Mouse (Mus musculus) retina, embryonic 14.5 days (tissue): Measurements from ENCODE around the gene Lrsam1.

Experiments
- DNase-seq: peaks from one replicate; pipeline ENCODE4 v3.0.0-alpha.2; 2015; ENCODE audit warnings: low spot score

The Lrsam1 gene

DNA sequence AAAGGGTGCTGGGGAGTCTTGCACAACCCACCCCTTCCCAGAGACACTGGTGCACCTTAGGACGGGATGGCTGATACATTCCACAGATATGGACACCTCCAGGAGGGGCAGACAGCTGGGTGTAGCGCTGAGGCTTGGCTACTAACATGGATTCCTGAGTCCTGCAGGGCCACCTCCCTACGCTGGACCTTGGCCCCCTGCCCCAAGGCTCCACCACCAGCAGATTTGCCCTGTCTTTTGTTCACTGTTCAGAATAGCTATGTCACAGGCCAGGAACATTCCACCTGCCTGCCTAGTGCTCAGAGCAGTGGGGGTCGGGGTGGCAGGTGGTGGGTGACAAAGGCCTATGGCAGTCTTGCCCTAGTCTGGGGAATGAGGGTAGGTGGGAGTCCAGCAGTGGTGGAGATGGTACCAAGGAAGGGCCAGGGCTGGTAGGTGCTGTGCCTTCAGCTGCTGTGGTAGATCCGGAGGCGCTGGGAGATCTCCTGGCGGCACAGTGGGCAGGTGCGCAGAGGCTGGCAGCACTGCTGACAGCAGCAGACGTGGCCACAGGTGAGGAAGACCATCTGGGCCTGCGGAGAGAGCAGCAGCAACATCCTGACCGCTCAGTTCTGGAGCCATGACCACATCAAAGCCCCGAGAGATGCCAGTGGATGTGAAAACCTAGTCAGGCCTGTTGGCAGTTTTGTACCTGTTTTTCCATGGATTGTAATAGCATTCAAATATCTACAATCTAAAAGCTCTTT lies 34.9 kb downstream of the Lrsam1 start:
- no peak for DNase-seq

DNA sequence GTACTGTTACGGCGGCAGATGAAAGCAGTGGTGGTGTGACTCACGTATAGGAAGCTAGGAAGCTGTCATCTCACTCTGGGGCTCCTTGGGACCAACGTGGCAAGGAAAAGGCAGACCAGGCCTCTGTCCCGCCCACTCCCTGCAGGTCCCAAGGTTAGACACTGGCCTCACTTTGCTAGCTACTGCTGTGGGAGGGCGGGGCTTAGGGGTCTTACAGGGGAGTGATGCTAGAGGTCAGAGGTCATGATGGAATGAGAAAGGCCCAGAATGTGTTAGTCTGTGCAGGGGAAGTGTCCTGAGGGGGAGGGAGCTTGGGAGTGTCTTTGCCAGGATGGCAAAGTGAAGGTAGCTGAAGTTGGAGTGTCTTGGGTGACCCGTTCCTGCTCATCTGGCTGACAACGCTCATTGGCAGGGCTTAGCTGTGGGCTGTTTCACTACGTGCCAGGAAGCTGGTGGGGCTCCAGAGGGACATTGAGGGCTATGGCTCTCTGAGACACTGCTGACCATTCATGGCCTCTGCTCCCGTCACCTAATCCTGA lies 37.0 kb downstream of the Lrsam1 start:
- no peak for DNase-seq

DNA sequence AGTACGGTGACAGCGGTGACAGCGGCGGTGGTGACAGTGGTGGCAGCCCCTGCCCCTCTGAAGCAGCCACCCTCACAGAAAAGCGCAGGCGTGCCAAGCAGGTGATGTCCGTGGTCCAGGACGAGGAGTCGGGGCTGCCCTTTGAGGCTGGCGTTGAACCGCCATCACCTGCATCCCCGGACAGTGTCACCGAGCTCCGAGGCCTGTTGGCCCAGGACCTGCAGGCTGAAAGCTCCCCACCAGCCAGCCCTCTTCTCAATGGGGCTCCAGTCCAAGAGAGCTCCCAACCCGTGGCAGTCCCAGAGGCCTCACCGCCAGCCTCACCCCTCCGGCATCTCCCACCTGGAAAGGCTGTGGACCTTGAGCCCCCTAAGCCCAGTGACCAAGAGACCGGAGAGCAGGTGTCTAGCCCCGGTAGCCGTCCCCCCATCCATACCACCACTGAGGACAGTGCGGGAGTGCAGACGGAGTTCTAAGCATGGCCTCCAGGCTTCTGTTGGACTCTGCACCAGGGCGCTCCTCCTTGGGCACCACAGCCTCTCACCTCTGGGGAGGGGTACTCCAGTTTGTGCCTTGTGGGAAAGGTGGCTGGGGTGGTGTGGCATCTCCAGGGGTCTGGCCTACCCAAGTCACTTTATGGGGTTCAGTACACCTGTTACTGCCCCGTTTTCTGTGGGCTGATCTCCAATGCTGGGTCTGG lies 37.7 kb downstream of the Lrsam1 start:
- no peak for DNase-seq

DNA sequence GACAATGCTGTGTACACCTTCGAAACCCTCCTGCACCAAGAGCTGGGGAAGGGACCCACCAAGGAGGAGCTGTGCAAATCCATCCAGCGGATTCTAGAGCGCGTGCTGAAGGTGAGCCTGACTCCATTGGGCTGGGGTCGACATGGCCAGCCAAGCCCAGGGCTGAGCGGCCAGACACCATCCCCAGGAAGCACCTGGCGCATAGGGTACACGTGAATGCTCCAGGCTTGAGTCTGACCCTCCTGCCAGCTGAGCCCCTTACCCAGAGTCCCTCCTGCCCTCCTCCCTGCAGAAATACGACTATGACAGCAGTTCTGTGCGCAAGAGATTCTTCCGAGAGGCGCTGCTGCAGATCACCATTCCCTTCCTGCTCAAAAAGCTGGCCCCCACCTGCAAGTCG lies 38.9 kb downstream of the Lrsam1 start:
- DNase-seq: no peak

DNA sequence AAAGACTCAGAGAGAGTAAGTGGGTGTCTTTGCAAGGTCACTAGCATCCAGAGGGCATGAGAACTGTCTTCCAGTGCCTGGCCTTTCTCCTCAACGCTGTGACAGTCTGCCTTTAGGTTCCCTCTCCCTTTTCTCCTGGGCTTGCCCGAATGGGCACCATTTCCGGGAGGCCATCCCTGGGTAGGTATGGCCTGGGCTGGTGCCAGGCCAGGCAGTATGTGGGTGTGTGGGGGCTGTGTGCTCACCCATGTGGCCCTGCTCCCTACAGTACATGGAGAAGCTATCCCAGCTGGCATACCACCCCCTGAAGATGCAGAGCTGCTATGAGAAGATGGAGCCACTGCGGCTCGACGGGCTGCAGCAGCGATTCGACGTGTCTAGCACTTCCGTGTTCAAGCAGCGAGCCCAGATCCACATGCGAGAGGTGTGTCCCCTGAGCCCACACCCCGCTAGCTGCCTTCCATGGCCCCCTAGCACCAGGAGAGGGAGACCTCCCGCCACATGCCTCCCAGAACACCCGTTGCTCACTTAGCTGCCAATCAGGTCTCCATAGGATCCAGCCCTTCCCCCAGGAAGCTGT lies 39.5 kb downstream of the Lrsam1 start:
- DNase-seq: no peak

DNA sequence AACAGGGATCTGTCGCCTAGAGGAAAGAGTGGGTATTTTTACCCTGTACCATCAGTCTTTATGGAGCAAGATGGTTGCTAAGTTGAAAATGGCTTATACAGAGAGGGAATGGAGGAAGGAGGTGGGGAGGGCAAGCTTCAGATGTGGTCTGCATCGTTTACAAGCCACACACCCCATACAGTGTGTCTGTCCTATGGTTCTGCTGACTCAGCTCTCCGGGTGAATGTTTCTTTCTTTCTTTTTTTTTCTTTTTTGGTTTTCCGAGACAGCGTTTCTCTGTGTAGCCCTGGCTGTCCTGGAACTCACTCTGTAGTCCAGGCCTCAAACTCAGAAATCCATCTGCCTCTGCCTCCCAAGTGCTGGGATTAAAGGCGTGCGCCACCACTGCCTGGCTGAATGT lies 40.2 kb downstream of the Lrsam1 start:
- no peak for DNase-seq

DNA sequence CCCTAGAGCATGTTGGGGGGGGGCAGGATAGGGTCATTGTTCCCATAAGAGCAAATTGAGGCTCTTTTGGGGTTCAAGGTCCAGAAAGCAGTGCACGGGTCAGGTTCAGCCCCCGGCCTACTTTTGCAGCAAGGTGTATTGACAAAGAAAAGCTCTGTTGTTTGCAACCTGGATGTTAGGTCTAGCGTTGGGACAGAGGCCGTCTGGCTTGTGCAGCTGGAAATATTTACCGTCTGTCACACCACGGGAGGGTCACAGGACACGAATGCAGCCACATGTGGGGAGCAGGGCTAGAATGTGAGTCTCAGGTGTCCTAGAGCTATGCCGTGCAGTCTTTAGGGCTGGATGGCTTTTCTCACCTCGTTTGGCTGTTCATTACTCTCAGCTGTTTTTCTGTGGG lies 43.0 kb downstream of the Lrsam1 start:
- no peak for DNase-seq

DNA sequence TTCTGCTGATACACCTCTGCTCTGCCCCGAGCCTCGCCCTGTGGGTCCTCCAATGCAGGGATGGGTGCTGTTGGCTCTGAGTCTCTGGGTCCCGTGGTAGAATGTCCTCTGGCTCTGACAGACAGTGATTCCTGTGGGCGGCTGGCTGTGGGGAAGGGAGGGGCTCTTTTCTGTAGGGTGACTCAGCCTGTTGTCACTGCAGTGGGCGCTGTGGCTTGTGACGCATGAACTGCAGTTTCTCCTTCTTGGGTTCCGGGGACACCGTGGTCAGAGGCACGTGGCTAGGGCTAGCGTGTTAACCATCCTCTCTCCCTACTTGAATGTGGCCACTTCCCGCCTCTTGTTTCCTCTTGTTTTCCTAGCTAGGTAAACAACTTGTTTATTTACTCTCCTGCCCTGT lies 43.9 kb downstream of the Lrsam1 start:
- no peak for DNase-seq

DNA sequence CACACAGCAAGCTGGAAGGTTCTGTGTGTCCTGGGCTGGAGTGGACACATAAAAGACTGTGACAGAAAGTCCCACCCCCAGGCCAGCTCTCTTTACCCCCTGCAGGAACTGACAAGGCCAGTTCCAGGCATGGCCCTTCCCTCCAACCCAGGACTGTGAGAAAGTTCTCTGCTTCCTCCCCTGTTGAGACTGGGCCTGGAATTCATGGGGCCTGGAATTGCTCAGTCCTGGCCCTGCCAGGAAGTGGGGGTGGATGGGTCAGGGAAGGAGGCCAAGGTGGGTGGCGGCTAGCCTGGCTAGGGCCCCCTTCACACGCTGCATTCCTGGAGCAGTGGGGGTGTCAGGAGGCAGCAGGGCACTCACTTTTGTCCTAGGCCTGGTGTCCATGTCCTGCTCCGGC lies 46.5 kb downstream of the Lrsam1 start:
- no peak for DNase-seq

DNA sequence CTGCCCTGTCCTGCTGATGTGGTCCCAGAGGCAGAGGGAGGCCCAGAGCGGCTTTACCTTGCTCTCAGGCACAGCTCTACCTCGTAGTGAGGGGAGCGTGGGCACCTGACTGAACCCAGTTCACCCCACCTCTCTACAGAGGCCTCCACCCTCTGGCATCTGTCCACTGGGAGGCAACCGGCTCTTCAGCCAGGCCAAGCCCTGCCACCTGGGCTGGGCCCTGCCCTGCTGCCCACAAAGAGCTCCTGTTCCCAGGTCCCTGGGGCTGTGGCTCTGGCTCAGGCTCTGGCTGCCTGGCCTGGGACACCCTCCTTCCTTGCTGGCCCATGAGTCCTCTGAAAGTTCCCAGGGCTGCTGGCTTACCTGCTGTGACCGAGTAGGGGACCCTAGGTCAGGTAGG lies 47.1 kb downstream of the Lrsam1 start:
- DNase-seq: no peak

DNA sequence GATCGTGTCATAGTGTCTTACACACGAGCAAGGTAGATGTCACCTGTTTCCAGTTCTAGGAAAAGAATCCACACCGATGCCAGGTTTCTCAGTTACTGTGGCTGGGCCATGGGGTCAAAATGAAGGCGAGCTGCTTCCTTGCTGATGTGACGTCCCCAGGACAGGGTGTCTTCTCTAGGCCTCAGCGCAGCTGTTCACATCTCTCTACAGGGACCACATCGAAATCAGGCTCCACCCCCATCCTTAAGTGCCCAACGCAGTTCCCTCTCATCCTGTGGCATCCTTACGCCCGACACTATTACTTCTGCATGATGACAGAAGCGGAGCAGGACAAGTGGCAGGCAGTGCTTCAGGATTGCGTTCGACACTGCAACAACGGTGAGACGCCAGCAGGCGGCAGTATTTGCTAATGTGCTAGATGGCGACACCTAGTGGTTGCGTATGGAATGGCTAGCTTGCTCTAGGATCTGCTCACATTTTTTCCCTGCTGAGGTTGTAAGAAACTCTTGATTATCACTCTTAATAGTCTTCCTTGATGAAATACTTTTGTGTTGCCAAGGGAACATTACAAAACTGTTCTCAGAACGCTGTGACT lies 49.1 kb downstream of the Lrsam1 start:
- peak; percentile 99 for DNase-seq

DNA sequence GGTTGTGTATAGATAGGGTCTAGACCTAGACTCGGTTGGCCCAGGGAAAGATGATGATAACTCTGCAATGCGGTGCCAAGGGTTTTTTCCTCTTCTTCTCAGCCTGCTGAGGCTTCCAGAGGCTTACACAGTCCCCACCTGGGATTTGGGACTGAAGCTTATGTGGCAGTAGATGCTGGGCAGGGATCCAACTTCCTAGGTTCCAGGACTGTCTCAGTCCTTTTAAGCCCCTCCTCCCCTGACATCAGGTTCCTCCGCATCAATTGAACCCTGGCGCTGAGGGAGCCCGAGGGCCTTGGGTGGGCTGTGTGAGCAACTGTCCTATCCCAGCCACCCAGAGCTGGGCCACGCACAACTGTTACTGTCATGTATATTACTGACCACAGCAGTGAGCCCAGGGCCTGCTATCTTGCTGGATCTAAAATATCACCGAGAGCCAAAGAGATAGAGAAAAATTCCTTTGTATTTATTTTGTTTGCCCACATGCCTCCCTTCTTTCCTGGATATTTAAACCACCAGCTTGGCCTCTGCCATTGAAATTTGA lies 49.7 kb downstream of the Lrsam1 start:
- no peak for DNase-seq

DNA sequence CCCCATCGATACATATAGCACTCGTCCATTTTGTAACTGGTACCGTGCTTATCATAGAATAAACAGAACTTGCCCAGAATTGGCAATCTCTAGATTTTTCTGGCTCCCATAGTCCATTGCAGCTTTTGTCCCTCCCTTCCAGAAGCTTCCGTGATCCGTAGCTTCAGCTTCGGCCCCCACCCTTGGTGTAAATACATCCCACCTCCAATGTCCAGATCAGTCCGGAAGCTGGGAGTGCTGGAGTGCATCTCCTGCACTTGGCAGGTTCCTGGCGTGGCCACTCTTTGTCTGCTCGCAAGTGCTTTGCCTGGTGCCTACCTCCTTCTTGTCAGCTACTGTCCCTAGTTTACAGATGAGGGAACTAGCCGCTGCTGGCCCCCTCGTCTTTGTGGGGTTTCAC lies 52.6 kb downstream of the Lrsam1 start:
- DNase-seq: no peak

DNA sequence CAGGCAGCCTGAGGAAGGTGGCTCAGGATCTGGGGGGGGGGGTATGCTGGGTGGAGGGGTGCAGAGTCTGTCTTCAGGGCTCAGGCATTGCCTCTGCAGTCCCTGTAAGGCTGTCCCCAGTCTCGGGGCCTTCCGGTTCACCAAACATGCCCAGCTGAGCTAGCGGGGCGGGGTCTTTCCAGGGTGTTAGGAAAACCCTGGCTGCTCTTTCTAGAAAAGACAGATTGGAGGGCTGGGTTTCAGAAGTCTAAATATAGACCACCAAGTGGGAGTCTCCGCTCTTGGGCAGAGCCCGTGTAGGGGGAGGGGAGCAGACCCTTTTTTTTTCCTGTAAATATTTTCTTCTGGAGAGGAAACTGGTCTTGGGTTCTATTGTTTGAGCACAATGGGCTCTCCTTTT lies 53.1 kb downstream of the Lrsam1 start:
- peak; percentile 80 for DNase-seq

DNA sequence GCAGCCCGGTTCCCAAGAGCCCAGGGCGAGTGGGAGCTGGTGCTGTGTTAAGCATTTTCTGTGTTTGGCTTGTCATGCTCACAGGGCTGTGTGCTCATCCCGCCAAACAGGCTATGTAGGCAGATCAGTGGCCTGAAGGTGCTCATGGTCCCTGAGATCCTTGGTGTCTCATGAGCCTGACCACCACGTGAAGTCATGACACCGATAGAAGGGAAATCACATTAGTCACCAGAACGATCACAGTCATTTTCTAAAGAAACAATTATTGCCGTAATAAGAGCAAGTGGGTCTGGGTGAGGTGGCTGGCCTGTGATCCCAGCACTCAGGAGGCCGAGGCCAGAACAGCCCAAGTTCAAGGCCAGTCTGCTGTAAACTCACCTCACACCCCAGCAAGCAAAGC lies 54.0 kb downstream of the Lrsam1 start:
- DNase-seq: no peak

DNA sequence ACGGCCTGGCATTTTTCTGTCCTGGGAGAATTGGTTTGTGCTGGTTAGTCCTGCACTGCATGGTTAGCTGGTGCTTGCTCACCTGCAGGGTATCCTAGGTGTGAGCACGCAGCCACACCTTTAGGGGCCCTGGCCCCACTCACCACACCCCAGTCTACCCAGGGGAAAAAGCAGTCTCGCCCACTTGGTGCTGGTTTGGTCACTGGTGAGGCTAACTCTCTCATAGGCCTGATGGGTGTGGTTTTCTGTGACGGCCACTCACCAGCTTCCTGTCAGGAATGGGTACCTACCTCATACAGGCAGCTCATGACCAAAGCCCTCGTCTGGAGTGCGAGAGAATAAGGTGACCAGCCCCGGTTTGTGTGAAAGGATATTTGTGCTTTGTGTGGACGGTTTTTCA lies 56.1 kb downstream of the Lrsam1 start:
- DNase-seq: no peak

DNA sequence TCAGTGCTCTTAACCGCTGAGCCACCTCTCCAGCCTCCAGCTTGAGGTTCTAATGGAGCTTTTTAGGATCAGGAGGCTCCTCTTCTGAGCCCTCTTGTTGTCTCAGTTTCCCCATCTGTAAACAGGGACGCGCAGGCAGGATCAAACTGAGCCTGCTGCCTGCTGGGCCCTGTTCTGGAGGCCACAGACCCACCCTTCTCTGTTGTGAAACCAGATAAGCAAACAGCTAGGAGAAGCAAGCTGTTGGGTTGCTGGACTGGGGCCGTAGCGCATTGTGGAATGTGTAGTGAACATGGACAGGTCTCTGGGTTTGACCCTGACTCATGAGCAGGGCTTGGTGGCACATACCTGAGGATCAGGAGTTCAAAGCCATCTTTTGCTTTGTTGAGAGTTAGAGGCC lies 56.8 kb downstream of the Lrsam1 start:
- DNase-seq: no peak

DNA sequence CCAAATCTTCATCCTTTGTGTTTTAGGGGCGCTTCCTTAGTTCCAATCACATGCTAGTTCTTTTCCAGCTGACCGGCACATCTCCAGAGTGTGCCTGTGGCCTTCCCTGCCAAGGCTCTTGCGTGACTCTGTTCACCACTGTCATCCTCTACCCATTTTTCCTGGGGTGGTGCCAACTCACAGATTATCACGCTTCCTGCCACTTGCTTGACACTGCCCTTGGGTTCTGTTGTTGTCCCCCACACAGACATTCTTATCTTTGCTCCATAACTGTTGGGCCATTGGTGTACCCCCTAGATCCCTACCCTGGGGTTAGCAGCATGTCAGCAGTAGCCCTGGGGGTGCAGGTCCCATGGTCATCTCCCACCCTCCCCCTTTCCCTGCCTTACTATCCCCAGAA lies 57.9 kb downstream of the Lrsam1 start:
- no peak for DNase-seq

DNA sequence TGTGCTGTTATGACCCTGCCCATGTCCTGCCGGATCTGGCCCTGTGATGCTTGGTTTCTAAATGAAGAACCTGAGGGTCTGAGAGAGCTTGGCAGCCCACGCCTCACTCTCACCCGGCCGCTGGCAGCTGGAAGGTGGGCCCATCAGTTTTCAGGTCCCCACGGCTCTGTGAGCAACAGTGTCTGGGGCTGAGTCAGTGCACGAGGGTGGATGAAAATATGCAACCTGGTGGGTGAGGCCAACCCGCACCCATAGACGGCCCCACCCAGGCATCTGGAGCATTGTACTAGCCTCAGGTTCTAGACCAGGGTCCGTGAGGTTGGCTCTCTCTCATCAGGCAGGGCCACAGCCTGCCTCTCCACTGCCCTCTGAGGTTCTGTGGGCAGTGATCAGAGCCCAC lies 59.3 kb downstream of the Lrsam1 start:
- DNase-seq: no peak

DNA sequence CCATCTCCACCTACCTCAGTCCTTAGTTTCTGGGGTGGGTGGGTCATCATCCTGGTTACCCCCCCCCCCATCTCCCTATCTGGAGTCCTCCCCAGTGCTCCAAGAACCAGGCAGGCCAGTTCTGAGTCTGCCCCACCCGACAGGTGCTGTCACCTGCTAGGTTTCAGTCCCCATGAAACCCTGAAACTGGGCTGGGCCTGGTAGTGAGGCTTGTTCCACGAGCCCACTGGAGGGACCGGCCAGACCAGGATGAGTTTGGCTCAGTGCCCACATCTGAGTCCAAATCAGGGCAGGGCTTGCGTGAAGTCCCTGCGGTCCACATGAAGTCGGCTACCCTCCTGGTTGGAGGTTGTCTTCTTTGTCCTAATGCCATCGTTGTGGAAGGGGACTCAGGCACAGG lies 62.4 kb downstream of the Lrsam1 start:
- no peak for DNase-seq

DNA sequence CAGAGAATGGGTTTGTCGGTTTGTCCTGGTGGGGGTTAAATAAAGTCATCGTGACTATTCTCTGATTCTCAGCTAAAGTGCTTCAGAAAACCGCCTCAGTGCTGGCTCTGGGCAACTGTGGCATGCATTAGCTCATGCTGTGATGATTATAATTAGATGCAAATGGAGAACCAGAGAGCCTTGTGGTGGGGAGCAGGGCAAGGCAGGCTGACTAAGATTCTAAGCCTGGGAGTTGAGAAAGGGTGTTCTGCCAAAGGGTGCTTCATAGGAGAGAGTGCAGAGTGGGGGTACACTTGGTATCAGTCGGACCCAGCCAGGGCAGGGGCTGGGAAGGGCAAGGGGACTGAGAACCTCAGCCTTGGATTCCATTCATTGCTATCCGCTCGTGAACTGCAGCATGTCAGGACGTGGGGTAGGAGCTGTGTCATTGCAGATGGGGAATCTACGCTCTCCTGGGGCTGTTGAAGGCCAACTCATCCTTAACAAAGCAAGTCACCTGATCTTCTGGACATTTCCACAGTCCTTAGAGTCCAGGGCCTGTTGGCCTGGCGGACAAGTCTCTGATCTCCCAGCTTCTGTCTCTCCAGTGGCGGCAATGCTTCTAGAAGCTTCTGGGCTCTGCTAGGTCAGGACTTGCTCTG lies 64.8 kb downstream of the Lrsam1 start:
- DNase-seq: no peak

DNA sequence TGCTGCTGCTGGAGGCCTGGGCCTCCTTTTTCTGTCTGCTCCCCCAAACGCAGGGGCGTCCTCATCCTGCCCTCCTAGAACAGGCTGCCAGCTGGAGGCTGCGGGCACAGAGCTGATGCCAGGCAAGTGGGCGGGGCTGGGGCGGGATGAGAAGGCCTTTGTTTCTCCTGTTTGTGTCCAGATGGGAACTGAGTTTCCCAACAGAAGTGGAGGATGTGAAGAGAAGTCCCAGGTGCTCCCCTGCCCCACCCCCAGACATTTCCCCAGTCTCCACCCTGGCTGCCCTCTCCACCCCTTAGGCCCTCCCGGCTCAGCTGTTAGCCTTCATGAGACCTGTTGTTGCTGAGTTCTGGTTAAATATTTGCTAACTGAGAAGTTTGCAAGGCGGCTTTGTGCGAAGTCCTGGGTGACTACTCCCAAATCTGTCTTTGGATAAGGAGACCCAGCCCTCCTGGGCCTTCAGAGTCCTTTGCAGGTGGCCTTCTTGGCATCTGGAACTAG lies 65.8 kb downstream of the Lrsam1 start:
- no peak for DNase-seq
